Mouse (Mus musculus): ENCODE data around the gene Lypd8. TPM values are rescaled to one million over a fixed set of nuclear protein-coding genes. Genes with fewer than 3 reads are reported as not detected.

Gene Lypd8
- polyA plus RNA-seq, 1 experiment from 2014 or later, result 0.21 TPM

Other genes with a start within 250 kb of the Lypd8 start
- gene Gemin5, start 210.5 kb upstream of the Lypd8 start, polyA plus RNA-seq (2015; fragmentation: Nextera tagmentation; extraction: Ambion mirVana), result 22.5 and 24.0 TPM in 2 replicates
- 132 and 138 TPM in 2 replicates for gene Mrpl22, start 207.4 kb upstream of the Lypd8 start, polyA plus RNA-seq (2015; fragmentation: Nextera tagmentation; extraction: Ambion mirVana)
- 4.5 and 4.8 TPM in 2 replicates for gene Igtp, start 179.5 kb upstream of the Lypd8 start, polyA plus RNA-seq (2015; fragmentation: Nextera tagmentation; extraction: Ambion mirVana)
- gene Irgm2, start 179.4 kb upstream of the Lypd8 start, polyA plus RNA-seq (2015; fragmentation: Nextera tagmentation; extraction: Ambion mirVana), result 2.6 and 2.7 TPM in 2 replicates
- not detected in 2 replicates for gene 4930438A08Rik, start 104.2 kb upstream of the Lypd8 start, polyA plus RNA-seq (2015; fragmentation: Nextera tagmentation; extraction: Ambion mirVana)
- gene Zfp692, start 72.0 kb upstream of the Lypd8 start, polyA plus RNA-seq (2015; fragmentation: Nextera tagmentation; extraction: Ambion mirVana), result 30.1 and 33.3 TPM in 2 replicates
- 40.9 and 43.8 TPM in 2 replicates for gene Zfp672, start 48.7 kb upstream of the Lypd8 start, polyA plus RNA-seq (2015; fragmentation: Nextera tagmentation; extraction: Ambion mirVana)
- gene Sh3bp5l, start 48.3 kb upstream of the Lypd8 start, polyA plus RNA-seq (2015; fragmentation: Nextera tagmentation; extraction: Ambion mirVana), result 41.2 and 41.8 TPM in 2 replicates
- not detected in 2 replicates for gene 1810065E05Rik, start 42.1 kb downstream of the Lypd8 start, polyA plus RNA-seq (2015; fragmentation: Nextera tagmentation; extraction: Ambion mirVana)
- gene Gm12253, start 53.5 kb downstream of the Lypd8 start, polyA plus RNA-seq (2015; fragmentation: Nextera tagmentation; extraction: Ambion mirVana), result not detected in 2 replicates
- not detected in 2 replicates for gene Lypd9, start 73.9 kb downstream of the Lypd8 start, polyA plus RNA-seq (2015; fragmentation: Nextera tagmentation; extraction: Ambion mirVana)
- not detected in 2 replicates for gene Olfr30, start 83.2 kb downstream of the Lypd8 start, polyA plus RNA-seq (2015; fragmentation: Nextera tagmentation; extraction: Ambion mirVana)
- not detected in 2 replicates for gene Olfr332, start 113.5 kb downstream of the Lypd8 start, polyA plus RNA-seq (2015; fragmentation: Nextera tagmentation; extraction: Ambion mirVana)
- gene Olfr331, start 123.5 kb downstream of the Lypd8 start, polyA plus RNA-seq (2015; fragmentation: Nextera tagmentation; extraction: Ambion mirVana), result not detected in 2 replicates
- gene Olfr330, start 155.8 kb downstream of the Lypd8 start, polyA plus RNA-seq (2015; fragmentation: Nextera tagmentation; extraction: Ambion mirVana), result not detected in 2 replicates
- gene Olfr329-ps, start 167.4 kb downstream of the Lypd8 start, polyA plus RNA-seq (2015; fragmentation: Nextera tagmentation; extraction: Ambion mirVana), result not detected in 2 replicates
- gene Olfr328, start 176.6 kb downstream of the Lypd8 start, polyA plus RNA-seq (2015; fragmentation: Nextera tagmentation; extraction: Ambion mirVana), result 0.14 TPM in 1 of 2 replicates, not detected in the other
- not detected in 2 replicates for gene Olfr224, start 191.5 kb downstream of the Lypd8 start, polyA plus RNA-seq (2015; fragmentation: Nextera tagmentation; extraction: Ambion mirVana)
- gene Olfr325, start 198.7 kb downstream of the Lypd8 start, polyA plus RNA-seq (2015; fragmentation: Nextera tagmentation; extraction: Ambion mirVana), result not detected in 2 replicates
- gene Olfr324, start 216.1 kb downstream of the Lypd8 start, polyA plus RNA-seq (2015; fragmentation: Nextera tagmentation; extraction: Ambion mirVana), result not detected in 2 replicates
- gene 2210407C18Rik, start 237.0 kb downstream of the Lypd8 start, polyA plus RNA-seq (2015; fragmentation: Nextera tagmentation; extraction: Ambion mirVana), result not detected in 2 replicates